Comparison of ENCODE assay signal across 8 mouse cellular contexts in the genomic region with DNA sequence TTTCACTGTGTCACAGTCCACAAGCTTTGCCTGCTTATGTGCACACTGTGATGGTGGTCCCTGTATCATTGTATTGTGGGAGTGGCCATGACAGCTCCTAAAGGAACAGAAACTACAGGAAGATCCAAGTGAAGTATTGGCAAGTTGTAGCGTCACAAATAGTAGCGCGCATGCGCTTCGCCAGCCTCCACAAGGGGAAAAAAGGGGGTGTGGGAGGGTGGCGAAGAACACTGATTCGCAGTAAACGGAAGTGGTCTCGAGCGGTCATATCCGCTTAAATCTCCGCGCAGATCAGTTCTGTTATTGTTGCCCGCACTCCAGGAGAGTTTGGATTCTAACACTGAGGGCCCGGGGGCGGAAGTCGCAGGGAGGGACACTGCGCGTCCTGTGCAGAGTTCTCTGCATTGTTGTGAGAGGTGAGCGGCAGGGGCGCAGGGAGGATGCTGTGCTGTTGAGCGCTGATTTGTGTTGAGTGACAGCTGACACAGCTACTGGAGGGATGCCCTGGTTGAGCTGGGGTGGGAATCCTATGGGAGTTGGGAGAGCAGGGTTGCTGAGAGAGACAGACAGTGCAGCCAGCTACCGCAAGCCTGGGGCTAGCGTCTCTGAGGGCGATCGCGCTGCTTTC. TPM values are rescaled to one million over a fixed set of nuclear protein-coding genes. Genes with fewer than 3 reads are reported as not detected.
DNase-seq lines count a peak whose midpoint lies in the region; TF ChIP-seq lines count a peak whose summit lies in the region.

Gene Zfp658 (plus strand): TSS at position 251 of the 628 bp plus-strand sequence.

- DNase-seq in ZHBTc4 (ENCODE audit: low read depth, low spot score) = peak; percentile 95
- peak; percentile 69 to 83 for DNase-seq in cerebellum, postnatal 4 days (ENCODE audit: low spot score in 2 of 2)
- DNase-seq in gastrocnemius, postnatal 10 days = peak; percentile 80
- DNase-seq in hindlimb bud, embryonic 11.5 days (ENCODE audit: extremely low spot score, low read depth, low spot score) = peak; percentile 81
- DNase-seq in left cerebral cortex, adult 2 months (ENCODE audit: extremely low spot score in 1 of 2, low spot score in 2 of 2) = peak; percentile 85 to 86
- DNase-seq in retina, postnatal 7 days (ENCODE audit: low read depth, low spot score) = peak; percentile 84
- DNase-seq in urinary bladder, adult 18-20 months (ENCODE audit: low spot score in 2 of 2) = peak; percentile 56 to 74

- intact Hi-C loops in left cerebral cortex, adult 2 months (cut with DNase I) = loop anchor here (1.0 kb wide), 1 partner anchor 17 kb away; the partner anchor contains the start of gene Zfp719

- H3K27ac ChIP-seq in left cerebral cortex, adult 2 months = peak within 1 kb of the TSS; percentile 70
- H3K27ac ChIP-seq in macrophage = peak within 1 kb of the TSS; percentile 86

- peak; percentile 5; the same call in 1 of the 2 replicates for TF ChIP-seq CTCF in left cerebral cortex, adult 2 months (IDR thresholded peaks at IDR 0.05)

- peak within 1 kb of the TSS; percentile 73 for H3K4me3 ChIP-seq in left cerebral cortex, adult 2 months
- peak within 1 kb of the TSS; percentile 86 for H3K4me3 ChIP-seq in macrophage (ENCODE audit: inconsistent target)

- peaks cover 5% of the 10 kb centered on the region; the same call in 1 of the 2 replicates for H3K36me3 ChIP-seq in macrophage (ENCODE audit: inconsistent target)

- under 1% methylated on average over 27 of the region's 27 CpGs for WGBS in macrophage (ENCODE audit: missing documents)

- H3K79me2 ChIP-seq in macrophage (ENCODE audit: inconsistent target) = peaks cover 10% of the 10 kb centered on the region; the same call in 1 of the 2 replicates

RNA-seq across cellular contexts. Expression of gene Zfp658, which starts in this region (rescaled TPM):
- total RNA-seq in gastrocnemius, postnatal 10 days (2021) = 1 to 10 TPM; 1.2 to 1.4 TPM
- 1 to 10 TPM; 5.2 to 5.5 TPM for total RNA-seq in left cerebral cortex, adult 2 months (2021)
- 10 to 100 TPM in 20 of 26 experiments, 1 to 10 TPM in 6; 6.9 to 63.9 (median 13.5) TPM for total RNA-seq in macrophage (2018; cell fraction: chromatin; rRNA removed)
- total RNA-seq in macrophage (2018; cell fraction: cytosol; rRNA removed) = 10 to 100 TPM in 1 of 26 experiments, 1 to 10 TPM in 25; 1.6 to 10.8 (median 2.7) TPM
- 10 to 100 TPM in 17 of 26 experiments, 1 to 10 TPM in 9; 6.1 to 47.9 (median 12.2) TPM for total RNA-seq in macrophage (2018; cell fraction: nucleus; rRNA removed)
- 1.5 to 2.7 TPM (median 2.5 TPM) in 3 replicates for polyA plus RNA-seq in macrophage (2018)

Comparison
In these comparisons a context has a peak if more than half of its experiments do, and no peak if none do; other contexts are left out.
1. Peak in every context shown above with its lines: DNase-seq, H3K4me3 ChIP-seq and H3K27ac ChIP-seq.